Mouse (Mus musculus) bone marrow, adult 2 months (tissue): ENCODE measurements around the gene Il17rc.

Experiments used
- CTCF ChIP-seq: fragments of 200-500 bp; IDR thresholded peaks from 2 replicates; pipeline ENCODE4 v1.5.1; 2011; ENCODE audit warnings: low read length, control low read depth; ENCODE audit not compliant: control insufficient read depth, insufficient read depth
- POLR2A ChIP-seq: fragments of 200-500 bp; IDR thresholded peaks from 2 replicates; pipeline ENCODE4 v1.6.1; 2011; ENCODE audit warnings: low read depth, mild to moderate bottlenecking, control low read depth, low read length, borderline replicate concordance; ENCODE audit not compliant: control insufficient read depth

DNA sequence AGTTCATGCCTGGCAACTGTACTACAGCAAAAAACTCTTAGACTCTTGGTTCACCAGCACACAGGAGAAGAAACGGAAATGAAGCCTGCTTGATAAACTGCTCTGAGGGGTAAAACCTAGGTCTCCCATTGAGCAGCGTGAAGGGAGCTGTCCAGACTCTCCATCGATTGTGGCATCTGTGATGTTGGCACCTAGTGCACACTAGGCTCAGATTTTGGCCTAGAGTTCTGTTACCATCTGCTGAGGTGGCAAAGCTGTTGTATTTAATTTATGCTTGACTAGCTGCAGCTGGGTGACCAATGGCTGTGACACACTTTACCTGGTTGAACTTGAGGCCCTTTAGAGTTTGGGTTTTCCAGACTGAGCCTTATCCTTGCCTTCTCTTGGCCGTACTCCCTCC is 23.6 kb upstream of the Il17rc start:
- TF ChIP-seq POLR2A, result no peak
- no peak for TF ChIP-seq CTCF
